Mouse (Mus musculus) G1E (cell line): ENCODE measurements around the gene Lect2.

ENCODE experiments used
- CTCF ChIP-seq: IDR thresholded peaks from 2 replicates; pipeline ENCODE4 v1.5.1; 2012; ENCODE audit warnings: low read depth, low read length, inconsistent platforms, mixed read lengths
- GATA1 ChIP-seq: IDR thresholded peaks from 2 replicates; pipeline ENCODE4 v1.6.1; 2012; ENCODE audit warnings: borderline replicate concordance, low read length, inconsistent platforms, mixed read lengths
- GATA2 ChIP-seq: IDR thresholded peaks from 2 replicates; pipeline ENCODE4 v1.6.1; 2012; ENCODE audit warnings: low read depth, low read length, inconsistent platforms, borderline replicate concordance

DNA sequence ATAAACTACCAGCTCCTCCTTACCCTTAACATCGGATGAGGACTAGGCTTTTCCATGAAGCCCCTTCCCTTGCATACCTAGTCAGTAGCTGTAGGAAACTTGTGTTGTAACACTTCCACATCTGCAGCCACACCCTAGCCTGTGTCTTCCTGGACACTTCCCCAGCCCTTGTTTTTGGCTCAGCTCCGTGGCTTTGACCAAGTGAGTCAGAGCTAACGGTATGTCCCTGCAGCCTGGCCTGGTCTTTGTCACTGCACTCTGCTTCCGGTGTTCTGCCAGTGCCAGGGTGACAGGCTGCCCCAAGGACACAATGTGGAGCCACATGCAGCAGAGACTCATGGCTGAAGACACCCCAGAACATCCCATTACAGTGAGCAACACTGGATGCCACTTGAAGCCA is 1.1 kb upstream of the Lect2 start:
- TF ChIP-seq GATA1: no peak
- TF ChIP-seq CTCF: no peak
- TF ChIP-seq GATA2: no peak
